19 mouse cellular contexts compared by ENCODE assay signal in genomic region chr1:71824410-71824809, GRCm38 (mm10).
"Had no signal": no experiment of that assay in that cellular context is flagged by ENCODE, and none has a peak within 500 bp of the region (broad histone marks: within the 10 kb centered on the region; RNA-seq: fewer than 3 reads in every experiment).

No protein-coding gene starts in this region.

- H3K9me3 ChIP-seq: limb, embryonic 12.5 days; limb, embryonic 15.5 days; midbrain, embryonic 12.5 days; midbrain, embryonic 15.5 days; neural tube, embryonic 13.5 days had no signal

- H3K4me3 ChIP-seq: left cerebral cortex, adult 2 months; limb, embryonic 12.5 days; limb, embryonic 15.5 days; midbrain, embryonic 12.5 days; midbrain, embryonic 15.5 days; neural tube, embryonic 13.5 days had no signal

- ATAC-seq: liver, postnatal 0 days; lung, postnatal 0 days; midbrain, embryonic 15.5 days had no signal

- H3K27me3 ChIP-seq: limb, embryonic 12.5 days; limb, embryonic 15.5 days; midbrain, embryonic 12.5 days; midbrain, embryonic 15.5 days; neural tube, embryonic 13.5 days had no signal

- H3K9ac ChIP-seq: limb, embryonic 12.5 days; limb, embryonic 15.5 days; liver, embryonic 14.5 days; liver, postnatal 0 days; lung, embryonic 14.5 days; midbrain, embryonic 12.5 days; midbrain, embryonic 15.5 days; neural tube, embryonic 13.5 days had no signal

- H3K27ac ChIP-seq: kidney, postnatal 0 days; left cerebral cortex, adult 2 months; limb, embryonic 12.5 days; limb, embryonic 15.5 days; liver, embryonic 14.5 days; macrophage; midbrain, embryonic 12.5 days; midbrain, embryonic 15.5 days; neural tube, embryonic 13.5 days had no signal

- DNase-seq: kidney, postnatal 25 days; layer of hippocampus, postnatal 36 days; left cerebral cortex, postnatal 4 days; liver, postnatal 0 days; lung, embryonic 14.5 days; thymus, adult 2 months; thymus, postnatal 14 days; thymus, postnatal 4 days had no signal

- H3K4me2 ChIP-seq: limb, embryonic 12.5 days; limb, embryonic 15.5 days; liver, embryonic 11.5 days; lung, embryonic 14.5 days; midbrain, embryonic 12.5 days; midbrain, embryonic 15.5 days; neural tube, embryonic 13.5 days had no signal

- H3K4me1 ChIP-seq: limb, embryonic 12.5 days; limb, embryonic 15.5 days; midbrain, embryonic 12.5 days; midbrain, embryonic 15.5 days; neural tube, embryonic 13.5 days had no signal

- H3K36me3 ChIP-seq: limb, embryonic 12.5 days; limb, embryonic 15.5 days; midbrain, embryonic 12.5 days; midbrain, embryonic 15.5 days; neural tube, embryonic 13.5 days had no signal
